Comparison of ENCODE assay signal across 23 mouse cellular contexts in genomic region chr6:72160991-72161390, GRCm38 (mm10).
DNase-seq lines count a peak whose midpoint lies in the region; ATAC-seq and TF ChIP-seq lines count a peak whose summit lies in the region.
"Had no signal": no experiment of that assay in that cellular context is flagged by ENCODE, and none has a peak within 500 bp of the region (broad histone marks: within the 10 kb centered on the region; RNA-seq: fewer than 3 reads in every experiment).

No protein-coding gene starts in this region.

- DNase-seq in gastrocnemius, adult 18-20 months (ENCODE audit: low spot score), result peak; percentile 59
- DNase-seq in gastrocnemius, postnatal 36 days, result no peak
- peak; percentile 45 to 65 for DNase-seq in heart, adult 18-20 months
- DNase-seq in heart, embryonic 10.5 days (ENCODE audit: low spot score), result no peak
- no peak for DNase-seq in liver, postnatal 0 days
- no peak for DNase-seq in liver
- DNase-seq in skeletal muscle tissue, adult 2 months (ENCODE audit: low read depth, low spot score), result peak; percentile 57
- DNase-seq: adrenal gland, adult 8-10 months; adrenal gland, postnatal 25 days; B cell, adult 2 months; cerebellum, adult 11-12 months; cerebellum, adult 8-10 months; cerebellum, postnatal 14 days had no signal

- no peak overlapping the region for H3K4me2 ChIP-seq in liver, postnatal 0 days (ENCODE audit: low read depth, low read length)
- H3K4me2 ChIP-seq: forebrain, embryonic 13.5 days; heart, embryonic 11.5 days; hindbrain, embryonic 12.5 days; hindbrain, embryonic 15.5 days had no signal

- H3K4me3 ChIP-seq in heart, embryonic 10.5 days, result no peak overlapping the region
- H3K4me3 ChIP-seq in liver, postnatal 0 days (ENCODE audit: low read depth, low read length), result no peak overlapping the region
- H3K4me3 ChIP-seq: forebrain, embryonic 10.5 days; forebrain, embryonic 13.5 days; hindbrain, embryonic 12.5 days; hindbrain, embryonic 15.5 days had no signal

- H3K36me3 ChIP-seq in heart, embryonic 10.5 days, result peaks cover 3% of the 10 kb centered on the region; the same call in 1 of the 2 replicates
- no peaks in the 10 kb centered on the region; the same call in 1 of the 2 replicates for H3K36me3 ChIP-seq in liver, postnatal 0 days (replicated peaks; ENCODE audit: insufficient read depth, low read length)
- H3K36me3 ChIP-seq: forebrain, embryonic 10.5 days; hindbrain, embryonic 12.5 days; hindbrain, embryonic 15.5 days had no signal

- peaks cover 18% of the 10 kb centered on the region for H3K4me1 ChIP-seq in heart, embryonic 10.5 days
- H3K4me1 ChIP-seq in liver, postnatal 0 days (ENCODE audit: insufficient read depth), result peaks cover 32% of the 10 kb centered on the region
- H3K4me1 ChIP-seq: hindbrain, embryonic 12.5 days had no signal

- intact Hi-C loops in gastrocnemius, postnatal 36 days (cut with DNase I), result loop anchor here (5.0 kb wide), 1 partner anchor 64 kb away; the partner anchor contains the start of gene St3gal5

- TF ChIP-seq EP300 in liver, postnatal 0 days (IDR thresholded peaks at IDR 0.05; ENCODE audit: low read depth), result peak; percentile 77

- H3K27me3 ChIP-seq in heart, embryonic 10.5 days (ENCODE audit: insufficient read depth, poor library complexity, severe bottlenecking), result no peaks in the 10 kb centered on the region
- no peaks in the 10 kb centered on the region for H3K27me3 ChIP-seq in liver, postnatal 0 days (ENCODE audit: insufficient read depth, low read length)
- H3K27me3 ChIP-seq: CH12.LX; forebrain, embryonic 13.5 days; hindbrain, embryonic 12.5 days; hindbrain, embryonic 15.5 days; Patski had no signal

- H3K9ac ChIP-seq in liver, postnatal 0 days (replicated peaks), result no peak overlapping the region
- H3K9ac ChIP-seq: forebrain, embryonic 13.5 days; hindbrain, embryonic 12.5 days; hindbrain, embryonic 15.5 days had no signal

- WGBS in heart, embryonic 10.5 days, result 81% methylated on average over 3 of the region's 3 CpGs
- 70% methylated on average over 3 of the region's 3 CpGs for WGBS in liver, postnatal 0 days (ENCODE audit: insufficient replicate concordance)

- no peak for ATAC-seq in liver, postnatal 0 days
- ATAC-seq: forebrain, embryonic 13.5 days; forebrain, embryonic 16.5 days; intestine, postnatal 0 days; Patski had no signal

- H3K27ac ChIP-seq in heart, embryonic 10.5 days, result no peak overlapping the region
- H3K27ac ChIP-seq in liver, postnatal 0 days (ENCODE audit: low read depth), result peak overlapping the region; percentile 95
- H3K27ac ChIP-seq: forebrain, embryonic 10.5 days; forebrain, embryonic 13.5 days; hindbrain, embryonic 12.5 days; hindbrain, embryonic 15.5 days had no signal

- H3K9me3 ChIP-seq in heart, embryonic 10.5 days, result no peaks in the 10 kb centered on the region
- no peaks in the 10 kb centered on the region for H3K9me3 ChIP-seq in liver, postnatal 0 days (ENCODE audit: low read length)
- H3K9me3 ChIP-seq: forebrain, embryonic 10.5 days; forebrain, embryonic 13.5 days; G1E; hindbrain, embryonic 12.5 days; hindbrain, embryonic 15.5 days had no signal

- TF ChIP-seq CTCF in liver, postnatal 0 days (IDR thresholded peaks at IDR 0.05; ENCODE audit: low read depth), result no peak

Comparison
In these comparisons a context has a peak if more than half of its experiments do, and no peak if none do; other contexts are left out.
1. DNase-seq: peak in gastrocnemius, adult 18-20 months (single experiment), heart, adult 18-20 months (2 of 2) and skeletal muscle tissue, adult 2 months (single experiment); none in gastrocnemius, postnatal 36 days (0 of 2), heart, embryonic 10.5 days (single experiment), liver, postnatal 0 days (single experiment) and liver (single experiment).